Mouse (Mus musculus) myocyte (in vitro differentiated cells): ENCODE results near the gene Ptgds. TPM values are rescaled to one million over a fixed set of nuclear protein-coding genes. Genes with fewer than 3 reads are reported as not detected.

Experiments used
- H3K27me3 ChIP-seq: one replicate; pipeline ENCODE4 v1.6.1; 2011; ENCODE audit not compliant: control insufficient read depth, insufficient read depth, insufficient read length
- H3K36me3 ChIP-seq: one replicate; pipeline ENCODE4 v1.6.1; 2011; ENCODE audit not compliant: control insufficient read depth, insufficient read depth
- H3K4me2 ChIP-seq: one replicate; pipeline ENCODE4 v1.6.1; 2011; ENCODE audit warnings: low read depth, control low read depth
- H3K4me3 ChIP-seq: one replicate; pipeline ENCODE4 v1.5.1; 2011; ENCODE audit warnings: mild to moderate bottlenecking, control low read depth, moderate library complexity
- H3K79me2 ChIP-seq: one replicate; pipeline ENCODE4 v1.6.1; 2011; ENCODE audit not compliant: control insufficient read depth, insufficient read depth
- H3ac ChIP-seq: one replicate; pipeline ENCODE4 v1.6.1; 2011; ENCODE audit not compliant: control insufficient read depth, insufficient read length
- CEBPB ChIP-seq: IDR thresholded peaks from 2 replicates; pipeline ENCODE4 v1.6.1; 2011; ENCODE audit warnings: mild to moderate bottlenecking, moderate library complexity; ENCODE audit not compliant: poor library complexity, insufficient read depth, severe bottlenecking
- E2F4 ChIP-seq: IDR thresholded peaks from one replicate; pipeline ENCODE4 v1.6.1; 2011; ENCODE audit warnings: mild to moderate bottlenecking, control low read depth, moderate library complexity; ENCODE audit not compliant: insufficient read depth
- MAX ChIP-seq: IDR thresholded peaks from one replicate; pipeline ENCODE4 v1.6.1; 2011; ENCODE audit warnings: low read depth, mild to moderate bottlenecking, control low read depth
- MYOD1 ChIP-seq, 3 experiments: IDR thresholded peaks; one replicate each; pipeline ENCODE4 v1.6.1; 2011; ENCODE audit warnings: control low read depth in 2 of 3, low read depth in 2 of 3, mild to moderate bottlenecking in 2 of 3, moderate library complexity in 1 of 3; ENCODE audit not compliant: insufficient read length in 2 of 3, control insufficient read depth in 1 of 3
- MYOG ChIP-seq, 3 experiments: IDR thresholded peaks; one replicate each; pipeline ENCODE4 v1.6.1; 2011; ENCODE audit warnings: control low read depth in 2 of 3, low read depth in 2 of 3, mild to moderate bottlenecking in 2 of 3; ENCODE audit not compliant: insufficient read length in 2 of 3, control insufficient read depth in 1 of 3, insufficient read depth in 1 of 3
- POLR2A ChIP-seq: IDR thresholded peaks from one replicate; pipeline ENCODE4 v1.6.1; 2011; ENCODE audit warnings: low read depth, mild to moderate bottlenecking, control low read depth, moderate library complexity; ENCODE audit not compliant: insufficient read length
- POLR2AphosphoS2 ChIP-seq: IDR thresholded peaks from one replicate; pipeline ENCODE4 v1.6.1; 2011; ENCODE audit warnings: low read depth, control low read depth; ENCODE audit not compliant: insufficient read length
- REST ChIP-seq: IDR thresholded peaks from one replicate; pipeline ENCODE4 v1.6.1; 2011; ENCODE audit warnings: mild to moderate bottlenecking, control low read depth, moderate library complexity; ENCODE audit not compliant: insufficient read depth, insufficient read length
- SRF ChIP-seq: IDR thresholded peaks from one replicate; pipeline ENCODE4 v1.6.1; 2011; ENCODE audit warnings: low read depth; ENCODE audit not compliant: control insufficient read depth, insufficient read length
- TCF12 ChIP-seq: IDR thresholded peaks from one replicate; pipeline ENCODE4 v1.6.1; 2011; ENCODE audit warnings: mild to moderate bottlenecking, control low read depth; ENCODE audit not compliant: poor library complexity, insufficient read depth, severe bottlenecking
- TCF3 ChIP-seq: IDR thresholded peaks from one replicate; pipeline ENCODE4 v1.6.1; 2011; ENCODE audit warnings: low read depth, control low read depth; ENCODE audit not compliant: insufficient read length
- USF1 ChIP-seq: IDR thresholded peaks from one replicate; pipeline ENCODE4 v1.6.1; 2011; ENCODE audit warnings: low read depth, mild to moderate bottlenecking, control low read depth, moderate library complexity
- polyA plus RNA-seq: library from polyadenylated mRNA; unstranded; fragments of >200 nt; fragmentation: generic; extraction: Trizol; gene quantifications from one replicate; pipeline ENCODE4 v1.2.1, GENCODE M21; 2012; ENCODE audit warnings: missing spikeins

The Ptgds gene
- polyA plus RNA-seq, 1 experiment, result 9.8 TPM

- H3ac ChIP-seq, result no peak overlapping the region
- H3K4me3 ChIP-seq, result no peak overlapping the region
- TF ChIP-seq MYOG (IDR thresholded peaks at IDR 0.05; ENCODE audit: control insufficient read depth in 1 of 3, insufficient read depth in 1 of 3, insufficient read length in 2 of 3, low read depth in 2 of 3) (no peak), POLR2AphosphoS2 (no peak), E2F4 (no peak), TCF3 (no peak), TCF12 (no peak), POLR2A (no peak), CEBPB (no peak), MYOD1 (IDR thresholded peaks at IDR 0.05; ENCODE audit: control insufficient read depth in 1 of 3, insufficient read length in 2 of 3, low read depth in 2 of 3) (no peak), USF1 (no peak)
- H3K27me3 ChIP-seq, result peaks cover 5% of the 10 kb centered on the region
- H3K36me3 ChIP-seq, result no peaks in the 10 kb centered on the region
- H3K4me2 ChIP-seq, result no peak overlapping the region
- no peaks in the 10 kb centered on the region for H3K79me2 ChIP-seq
Measured at GRCm38 (mm10) chr2:25433101-25433500, 36.7 kb downstream of the Ptgds start.

DNA sequence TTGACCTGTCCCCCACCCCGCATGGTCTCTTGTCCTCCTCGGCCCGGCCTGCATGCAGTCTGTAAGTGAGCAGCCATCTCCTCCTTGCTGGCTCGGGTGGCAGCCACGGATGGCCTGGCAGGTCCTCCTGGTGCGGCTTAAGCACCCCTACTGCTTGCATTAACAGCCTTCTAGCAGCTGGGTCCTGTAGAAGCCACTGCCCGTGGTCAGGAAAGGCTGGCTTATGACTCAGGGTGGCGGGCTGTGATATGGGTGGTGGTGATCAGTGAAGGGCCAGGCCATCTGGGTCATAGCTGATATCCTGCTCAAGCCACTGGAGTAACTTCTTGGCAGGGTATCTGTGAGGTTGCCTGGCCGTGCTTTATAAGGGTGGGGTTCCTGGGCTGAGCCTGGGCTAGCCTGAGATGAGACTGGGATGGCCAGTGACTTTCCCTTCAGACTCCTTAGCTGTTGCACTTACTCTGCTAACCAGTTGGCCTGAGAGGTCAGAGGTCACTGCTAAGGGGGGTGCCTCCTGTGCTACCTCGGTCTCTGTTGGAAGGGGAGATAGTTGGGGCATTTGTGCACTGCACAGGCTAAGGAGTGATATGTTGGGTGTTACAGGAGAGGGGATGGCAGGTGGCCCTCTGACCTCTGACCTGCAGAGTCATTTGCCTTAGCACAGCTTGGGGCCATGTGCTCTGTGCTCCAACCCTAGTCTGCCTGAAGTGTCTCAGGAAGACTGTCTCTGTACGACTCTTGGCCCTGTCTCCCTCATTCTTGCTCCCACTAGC lies 37.3 kb downstream of the Ptgds start:
- no peak overlapping the region for H3ac ChIP-seq
- H3K4me2 ChIP-seq, result no peak overlapping the region
- H3K36me3 ChIP-seq, result no peaks in the 10 kb centered on the region
- peaks cover 5% of the 10 kb centered on the region for H3K27me3 ChIP-seq
- no peaks in the 10 kb centered on the region for H3K79me2 ChIP-seq
- TF ChIP-seq REST (no peak), TCF3 (no peak), MAX (no peak), SRF (no peak), E2F4 (no peak), CEBPB (no peak), MYOG (IDR thresholded peaks at IDR 0.05; ENCODE audit: control insufficient read depth in 1 of 3, insufficient read depth in 1 of 3, insufficient read length in 2 of 3, low read depth in 2 of 3) (peak in 2 of 3 experiments; percentile 25 to 67), POLR2A (no peak), TCF12 (no peak), MYOD1 (IDR thresholded peaks at IDR 0.05; ENCODE audit: control insufficient read depth in 1 of 3, insufficient read length in 2 of 3, low read depth in 2 of 3) (peak in 1 of 3 experiments; percentile 51), POLR2AphosphoS2 (no peak), USF1 (no peak)
- H3K4me3 ChIP-seq, result no peak overlapping the region

- Histone ChIP-seq H3K4me3 (no peak overlapping the region), H3K36me3 (no peaks in the 10 kb centered on the region), H3ac (no peak overlapping the region), H3K79me2 (no peaks in the 10 kb centered on the region), H3K4me2 (no peak overlapping the region), H3K27me3 (peaks cover 5% of the 10 kb centered on the region)
- TF ChIP-seq MYOG (IDR thresholded peaks at IDR 0.05; ENCODE audit: control insufficient read depth in 1 of 3, insufficient read depth in 1 of 3, insufficient read length in 2 of 3, low read depth in 2 of 3) (no peak), TCF3 (no peak), TCF12 (no peak), REST (no peak), POLR2A (no peak), MYOD1 (IDR thresholded peaks at IDR 0.05; ENCODE audit: control insufficient read depth in 1 of 3, insufficient read length in 2 of 3, low read depth in 2 of 3) (no peak), E2F4 (no peak), POLR2AphosphoS2 (no peak), USF1 (no peak), SRF (no peak), CEBPB (no peak), MAX (no peak)
Measured at GRCm38 (mm10) chr2:25431308-25431855, 38.5 kb downstream of the Ptgds start.

DNA sequence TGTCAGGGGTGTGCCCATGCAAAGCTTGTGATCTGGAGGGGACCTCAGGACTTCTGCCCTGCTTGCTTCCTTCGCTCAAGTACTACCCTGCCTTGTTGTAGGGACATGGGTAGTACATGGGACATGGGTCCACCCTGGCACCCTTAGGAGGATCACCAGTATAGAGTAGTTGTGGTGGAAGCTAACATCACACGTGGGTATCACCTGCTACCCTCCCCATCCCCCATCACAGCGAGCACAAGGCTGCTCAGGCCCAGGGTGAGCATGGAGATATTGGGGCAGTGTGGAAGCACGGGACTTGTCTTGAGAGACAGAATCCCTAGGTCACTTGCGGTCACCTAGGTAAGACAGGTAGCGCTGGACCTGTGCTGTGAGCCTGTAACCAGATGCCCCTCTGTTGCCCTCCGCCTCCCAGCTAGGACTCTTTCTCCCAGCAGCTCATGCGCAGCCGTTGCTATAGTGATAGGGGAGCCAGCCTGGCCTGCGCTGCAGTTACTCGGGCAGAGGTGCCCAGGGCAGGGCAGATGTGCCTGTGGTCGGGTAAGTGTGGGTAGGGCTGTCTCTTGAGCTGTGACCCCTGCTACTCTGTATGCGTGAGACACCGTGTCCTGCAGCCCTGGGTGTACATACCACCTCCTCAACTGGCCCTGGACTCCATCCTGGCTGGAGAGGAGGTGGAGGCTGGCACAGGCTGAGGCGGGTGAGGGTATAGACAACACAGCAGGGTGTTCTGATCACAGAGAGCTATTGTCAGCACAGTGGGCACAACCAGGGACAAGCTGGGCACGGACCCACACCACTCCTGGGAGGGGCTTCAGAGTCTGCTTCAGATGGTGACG lies 39.2 kb downstream of the Ptgds start:
- peaks cover 5% of the 10 kb centered on the region for H3K27me3 ChIP-seq
- no peak overlapping the region for H3K4me2 ChIP-seq
- H3ac ChIP-seq, result no peak overlapping the region
- no peaks in the 10 kb centered on the region for H3K36me3 ChIP-seq
- TF ChIP-seq MYOG (IDR thresholded peaks at IDR 0.05; ENCODE audit: control insufficient read depth in 1 of 3, insufficient read depth in 1 of 3, insufficient read length in 2 of 3, low read depth in 2 of 3), result no peak
- no peak for TF ChIP-seq POLR2A
- no peak for TF ChIP-seq MYOD1 (IDR thresholded peaks at IDR 0.05; ENCODE audit: control insufficient read depth in 1 of 3, insufficient read length in 2 of 3, low read depth in 2 of 3)
- no peak for TF ChIP-seq SRF
- no peak for TF ChIP-seq USF1
- TF ChIP-seq MAX, result no peak
- no peak for TF ChIP-seq POLR2AphosphoS2
- H3K4me3 ChIP-seq, result no peak overlapping the region
- H3K79me2 ChIP-seq, result no peaks in the 10 kb centered on the region
